Mouse (Mus musculus) ES-E14 (cell line): Measurements from ENCODE around the gene Baz2b.

ENCODE experiments used
- CHD2 ChIP-seq: IDR thresholded peaks from 2 replicates; pipeline ENCODE4 v1.6.1; 2014; ENCODE audit warnings: mild to moderate bottlenecking, low read depth, low read length, inconsistent platforms
- HCFC1 ChIP-seq: IDR thresholded peaks from 2 replicates; pipeline ENCODE4 v1.6.1; 2012; ENCODE audit warnings: low read length, inconsistent platforms, borderline replicate concordance; ENCODE audit not compliant: insufficient read depth
- ZC3H11A ChIP-seq: IDR thresholded peaks from 2 replicates; pipeline ENCODE4 v1.6.1; 2012; ENCODE audit warnings: low read depth, mild to moderate bottlenecking, inconsistent platforms, low read length, borderline replicate concordance
- ZNF384 ChIP-seq: IDR thresholded peaks from 2 replicates; pipeline ENCODE4 v1.6.1; 2012; ENCODE audit warnings: low read depth, low read length, inconsistent platforms

DNA sequence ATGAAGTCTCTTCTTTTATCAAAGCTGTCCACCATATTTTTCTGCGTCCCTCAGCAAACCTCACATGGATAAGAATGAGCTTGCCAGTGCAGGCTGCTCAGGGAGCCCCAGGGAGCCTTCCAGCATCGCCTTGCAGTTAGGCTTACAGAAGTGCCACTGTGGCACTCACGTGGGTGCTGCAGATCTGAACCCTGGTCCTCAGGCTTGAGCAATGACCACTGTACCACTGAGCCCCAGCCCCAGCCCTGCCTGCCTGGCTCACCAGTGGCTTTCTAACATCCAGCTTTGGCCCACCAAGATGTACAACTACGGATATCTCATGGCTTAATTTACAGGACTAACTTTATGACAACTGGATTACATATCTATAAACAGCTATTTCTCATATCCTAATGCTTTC, 311.0 kb downstream of the Baz2b start:
- TF ChIP-seq CHD2 (no peak), HCFC1 (no peak), ZNF384 (no peak), ZC3H11A (no peak)
